ENCODE assay signal across 9 mouse cellular contexts in genomic region chr12:54205195-54205594, GRCm38 (mm10). TPM values are rescaled to one million over a fixed set of nuclear protein-coding genes. Genes with fewer than 3 reads are reported as not detected.
DNase-seq lines count a peak whose midpoint lies in the region; TF ChIP-seq lines count a peak whose summit lies in the region.
"Had no signal": no experiment of that assay in that cellular context is flagged by ENCODE, and none has a peak within 500 bp of the region (broad histone marks: within the 10 kb centered on the region; RNA-seq: fewer than 3 reads in every experiment).

No protein-coding gene starts in this region.

- peak in 1 of 2 experiments; percentile 18 for DNase-seq in left cerebral cortex, adult 2 months (ENCODE audit: extremely low spot score in 1 of 2, low spot score in 2 of 2)
- DNase-seq in left cerebral cortex, adult 11 months (ENCODE audit: low spot score): no peak
- peak; percentile 85 for DNase-seq in adipocyte (ENCODE audit: low spot score)
- DNase-seq in gastrocnemius, postnatal 36 days: peak; percentile 36 to 39
- DNase-seq in kidney, postnatal 36 days: peak; percentile 77 to 90
- peak; percentile 69 for DNase-seq in retina, embryonic 14.5 days (ENCODE audit: low spot score)
- no peak for DNase-seq in forebrain, embryonic 10.5 days (ENCODE audit: extremely low spot score, low spot score)
- DNase-seq in layer of hippocampus, adult 11-12 months (ENCODE audit: low spot score): no peak

- H3K27ac ChIP-seq in left cerebral cortex, adult 2 months: no peak overlapping the region
- H3K27ac ChIP-seq in forebrain, embryonic 10.5 days: no peak overlapping the region
- H3K27ac ChIP-seq: neural tube, embryonic 13.5 days had no signal

- TF ChIP-seq CTCF in left cerebral cortex, adult 2 months (IDR thresholded peaks at IDR 0.05): peak; percentile 36

- H3K4me3 ChIP-seq in left cerebral cortex, adult 2 months: no peak overlapping the region
- no peak overlapping the region for H3K4me3 ChIP-seq in forebrain, embryonic 10.5 days
- H3K4me3 ChIP-seq: neural tube, embryonic 13.5 days had no signal

- no peaks in the 10 kb centered on the region for H3K36me3 ChIP-seq in forebrain, embryonic 10.5 days (replicated peaks)
- H3K36me3 ChIP-seq: neural tube, embryonic 13.5 days had no signal

- intact Hi-C loops in left cerebral cortex, adult 2 months (cut with DNase I): no loop called here
- intact Hi-C loops in gastrocnemius, postnatal 36 days (cut with DNase I): loop anchor here (10.0 kb wide), 1 partner anchor 200 kb away; no protein-coding TSS in a partner anchor

- H3K4me1 ChIP-seq in forebrain, embryonic 10.5 days: peaks cover 36% of the 10 kb centered on the region

- H3K9me3 ChIP-seq in forebrain, embryonic 10.5 days: 0 out of 2 replicates have a peak, but pooled peaks cover 2% of the 10 kb centered on the region
- H3K9me3 ChIP-seq: neural tube, embryonic 13.5 days had no signal

- 15% methylated on average over 1 of the region's 1 CpGs for WGBS in forebrain, embryonic 10.5 days

- H3K27me3 ChIP-seq in forebrain, embryonic 10.5 days (ENCODE audit: poor library complexity, severe bottlenecking): peaks cover 43% of the 10 kb centered on the region

RNA-seq across cellular contexts. Expression of gene Egln3, which starts 1.5 kb away (rescaled TPM):
- total RNA-seq in left cerebral cortex, adult 2 months (2021): 10 to 100 TPM; 10.1 to 11.5 TPM
- 10 to 100 TPM; 17.1 to 32.7 TPM for total RNA-seq in gastrocnemius, postnatal 36 days (2021)
- polyA plus RNA-seq in forebrain, embryonic 10.5 days (2016; fragmentation: Nextera tagmentation; extraction: Ambion mirVana): 3.2 and 3.4 TPM in 2 replicates

Comparison
In these comparisons a context has a peak if more than half of its experiments do, and no peak if none do; other contexts are left out.
1. DNase-seq: peak in adipocyte (single experiment), gastrocnemius, postnatal 36 days (2 of 2), kidney, postnatal 36 days (2 of 2) and retina, embryonic 14.5 days (single experiment); none in left cerebral cortex, adult 11 months (single experiment), forebrain, embryonic 10.5 days (single experiment) and layer of hippocampus, adult 11-12 months (single experiment).